Mouse (Mus musculus): ENCODE measurements around the gene Gpam. TPM values are rescaled to one million over a fixed set of nuclear protein-coding genes. Genes with fewer than 3 reads are reported as not detected.
"Not testable (repeated sequence)": the region's sequence is repeated elsewhere in the genome, so short reads cannot be mapped to it uniquely, and the experiment has no call there.

Gene Gpam
- polyA plus RNA-seq, 1 experiment from 2014 or later: 18.1 TPM

- H3K27me3 ChIP-seq (replicated peaks): no peaks in the 10 kb centered on the region
- H3K4me3 ChIP-seq (replicated peaks): no peak overlapping the region
- 0 out of 2 replicates have a peak overlapping the region, but pooled peaks have one; percentile 28 for H3K27ac ChIP-seq (replicated peaks)
- no peaks in the 10 kb centered on the region for H3K9me3 ChIP-seq (replicated peaks)
- no peak overlapping the region for H3K9ac ChIP-seq (replicated peaks)
- WGBS: 70% methylated on average over 8 of the region's 8 CpGs
- H3K4me2 ChIP-seq: no peak overlapping the region
- ATAC-seq (ENCODE audit: low FRiP score): no peak
- no peaks in the 10 kb centered on the region for H3K36me3 ChIP-seq
- no peaks in the 10 kb centered on the region for H3K4me1 ChIP-seq
These were observed 31.6 kb upstream of the Gpam start for GRCm38 (mm10) chr19:55158606-55159005.

GRCm38 (mm10) chr19:55157029-55157428 is 30.0 kb upstream of the Gpam start:
- Histone ChIP-seq H3K9ac (replicated peaks) (no peak overlapping the region), H3K4me3 (replicated peaks) (no peak overlapping the region), H3K36me3 (no peaks in the 10 kb centered on the region), H3K9me3 (replicated peaks) (no peaks in the 10 kb centered on the region), H3K27me3 (replicated peaks) (no peaks in the 10 kb centered on the region), H3K4me2 (no peak overlapping the region), H3K27ac (replicated peaks) (no peak overlapping the region), H3K4me1 (no peaks in the 10 kb centered on the region)
- WGBS: 93% methylated on average over 7 of the region's 7 CpGs
- no peak for ATAC-seq (ENCODE audit: low FRiP score)

GRCm38 (mm10) chr19:55152983-55153382 is 25.9 kb upstream of the Gpam start:
- Histone ChIP-seq H3K36me3 (no peaks in the 10 kb centered on the region), H3K27ac (replicated peaks) (no peak overlapping the region), H3K9me3 (replicated peaks) (no peaks in the 10 kb centered on the region), H3K9ac (replicated peaks) (no peak overlapping the region), H3K4me3 (replicated peaks) (no peak overlapping the region), H3K4me1 (no peaks in the 10 kb centered on the region), H3K4me2 (no peak overlapping the region), H3K27me3 (replicated peaks) (no peaks in the 10 kb centered on the region)
- 88% methylated on average over 6 of the region's 6 CpGs for WGBS
- no peak for ATAC-seq (ENCODE audit: low FRiP score)

- ATAC-seq (ENCODE audit: low FRiP score); H3K27ac ChIP-seq (replicated peaks); H3K4me1 ChIP-seq; H3K27me3 ChIP-seq (replicated peaks); H3K4me3 ChIP-seq (replicated peaks); H3K9me3 ChIP-seq (replicated peaks); H3K9ac ChIP-seq (replicated peaks); H3K4me2 ChIP-seq; H3K36me3 ChIP-seq: not testable (repeated sequence)
- WGBS: 77% methylated on average over 6 of the region's 6 CpGs
These were observed 25.2 kb upstream of the Gpam start for GRCm38 (mm10) chr19:55152274-55152673.

- Histone ChIP-seq H3K4me2 (no peak overlapping the region), H3K4me3 (replicated peaks) (no peak overlapping the region), H3K9ac (replicated peaks) (no peak overlapping the region), H3K36me3 (no peaks in the 10 kb centered on the region), H3K27ac (replicated peaks) (no peak overlapping the region), H3K27me3 (replicated peaks) (no peaks in the 10 kb centered on the region), H3K9me3 (replicated peaks) (no peaks in the 10 kb centered on the region), H3K4me1 (no peaks in the 10 kb centered on the region)
- WGBS: 77% methylated on average over 6 of the region's 6 CpGs
- ATAC-seq (ENCODE audit: low FRiP score): no peak
These were observed 22.6 kb upstream of the Gpam start for GRCm38 (mm10) chr19:55149646-55150045.

GRCm38 (mm10) chr19:55148109-55148508 is 21.1 kb upstream of the Gpam start:
- no peak overlapping the region for H3K4me3 ChIP-seq (replicated peaks)
- no peaks in the 10 kb centered on the region for H3K9me3 ChIP-seq (replicated peaks)
- H3K36me3 ChIP-seq: no peaks in the 10 kb centered on the region
- no peak overlapping the region for H3K9ac ChIP-seq (replicated peaks)
- no peak for ATAC-seq (ENCODE audit: low FRiP score)
- 87% methylated on average over 6 of the region's 6 CpGs for WGBS
- H3K27ac ChIP-seq (replicated peaks): no peak overlapping the region
- no peaks in the 10 kb centered on the region for H3K27me3 ChIP-seq (replicated peaks)
- H3K4me2 ChIP-seq: no peak overlapping the region
- H3K4me1 ChIP-seq: no peaks in the 10 kb centered on the region; the same call in 1 of the 2 replicates

GRCm38 (mm10) chr19:55147568-55147967 is 20.5 kb upstream of the Gpam start:
- no peak overlapping the region for H3K27ac ChIP-seq (replicated peaks)
- H3K4me1 ChIP-seq: no peaks in the 10 kb centered on the region; the same call in 1 of the 2 replicates
- H3K9ac ChIP-seq (replicated peaks): no peak overlapping the region
- H3K27me3 ChIP-seq (replicated peaks): no peaks in the 10 kb centered on the region
- no peak for ATAC-seq (ENCODE audit: low FRiP score)
- WGBS: 78% methylated on average over 9 of the region's 9 CpGs
- H3K9me3 ChIP-seq (replicated peaks): no peaks in the 10 kb centered on the region
- H3K4me3 ChIP-seq (replicated peaks): no peak overlapping the region
- H3K36me3 ChIP-seq: no peaks in the 10 kb centered on the region
- no peak overlapping the region for H3K4me2 ChIP-seq

GRCm38 (mm10) chr19:55145136-55145535 is 18.1 kb upstream of the Gpam start:
- Histone ChIP-seq H3K4me2 (no peak overlapping the region), H3K27me3 (replicated peaks) (no peaks in the 10 kb centered on the region; the same call in 1 of the 2 replicates), H3K4me1 (no peaks in the 10 kb centered on the region; the same call in 1 of the 2 replicates), H3K27ac (replicated peaks) (no peak overlapping the region), H3K36me3 (no peaks in the 10 kb centered on the region), H3K9ac (replicated peaks) (no peak overlapping the region), H3K4me3 (replicated peaks) (no peak overlapping the region), H3K9me3 (replicated peaks) (no peaks in the 10 kb centered on the region)
- WGBS: 79% methylated on average over 2 of the region's 2 CpGs
- ATAC-seq (ENCODE audit: low FRiP score): no peak

- Histone ChIP-seq H3K4me1 (no peaks in the 10 kb centered on the region; the same call in 1 of the 2 replicates), H3K4me2 (no peak overlapping the region), H3K36me3 (no peaks in the 10 kb centered on the region), H3K9ac (replicated peaks) (no peak overlapping the region), H3K4me3 (replicated peaks) (no peak overlapping the region), H3K27me3 (replicated peaks) (no peaks in the 10 kb centered on the region; the same call in 1 of the 2 replicates), H3K9me3 (replicated peaks) (no peaks in the 10 kb centered on the region), H3K27ac (replicated peaks) (no peak overlapping the region)
- 58% methylated on average over 5 of the region's 5 CpGs for WGBS
- ATAC-seq (ENCODE audit: low FRiP score): no peak
These were observed 17.7 kb upstream of the Gpam start for GRCm38 (mm10) chr19:55144691-55145090.

- Histone ChIP-seq H3K4me3 (replicated peaks) (no peak overlapping the region), H3K27ac (replicated peaks) (no peak overlapping the region), H3K36me3 (no peaks in the 10 kb centered on the region), H3K4me1 (no peaks in the 10 kb centered on the region; the same call in 1 of the 2 replicates), H3K9ac (replicated peaks) (no peak overlapping the region), H3K9me3 (replicated peaks) (no peaks in the 10 kb centered on the region), H3K27me3 (replicated peaks) (no peaks in the 10 kb centered on the region; the same call in 1 of the 2 replicates), H3K4me2 (no peak overlapping the region)
- ATAC-seq (ENCODE audit: low FRiP score): no peak
- WGBS: 15% methylated on average over 11 of the region's 11 CpGs
These were observed 16.6 kb upstream of the Gpam start for GRCm38 (mm10) chr19:55143391-55144300.

GRCm38 (mm10) chr19:55139301-55139700 is 12.3 kb upstream of the Gpam start:
- WGBS: 87% methylated on average over 7 of the region's 7 CpGs
- Histone ChIP-seq H3K27ac (replicated peaks) (no peak overlapping the region), H3K4me3 (replicated peaks) (no peak overlapping the region), H3K9ac (replicated peaks) (no peak overlapping the region), H3K36me3 (no peaks in the 10 kb centered on the region), H3K4me2 (no peak overlapping the region), H3K27me3 (replicated peaks) (no peaks in the 10 kb centered on the region; the same call in 1 of the 2 replicates), H3K9me3 (replicated peaks) (no peaks in the 10 kb centered on the region), H3K4me1 (peaks cover 3% of the 10 kb centered on the region; the same call in 1 of the 2 replicates)
- ATAC-seq (ENCODE audit: low FRiP score): no peak

- Histone ChIP-seq H3K4me3 (replicated peaks) (no peak overlapping the region), H3K9me3 (replicated peaks) (no peaks in the 10 kb centered on the region), H3K27me3 (replicated peaks) (no peaks in the 10 kb centered on the region; the same call in 1 of the 2 replicates), H3K4me1 (0 out of 2 replicates have a peak, but pooled peaks cover 3% of the 10 kb centered on the region), H3K9ac (replicated peaks) (no peak overlapping the region), H3K27ac (replicated peaks) (no peak overlapping the region), H3K4me2 (no peak overlapping the region), H3K36me3 (no peaks in the 10 kb centered on the region)
- 84% methylated on average over 7 of the region's 7 CpGs for WGBS
- no peak for ATAC-seq (ENCODE audit: low FRiP score)
These were observed 11.5 kb upstream of the Gpam start for GRCm38 (mm10) chr19:55138506-55138905.
